ENCODE assay signal across 22 mouse cellular contexts in the genomic region with DNA sequence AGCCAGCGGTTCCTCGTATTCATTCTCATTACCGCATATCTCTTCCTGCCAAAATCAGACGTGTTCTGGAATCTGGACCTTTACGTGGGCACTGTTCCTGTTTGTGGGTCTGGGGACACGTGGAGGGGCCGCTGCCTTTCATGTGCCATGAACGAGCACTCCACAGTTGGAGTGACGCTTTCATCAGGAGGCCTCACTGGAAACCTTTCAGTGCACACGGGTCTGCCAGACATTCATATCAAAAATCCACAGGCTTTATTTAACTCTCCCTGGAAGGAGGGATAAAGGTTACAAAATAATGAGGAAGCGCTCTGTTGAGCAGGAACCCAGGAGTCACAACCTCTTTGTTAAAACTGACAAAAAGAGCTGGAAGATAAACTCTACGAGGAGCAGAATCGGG.
A peak's percentile ranks its signal among the peaks of the same experiment; 100 is the strongest.
DNase-seq lines count a peak whose midpoint lies in the region; ATAC-seq and TF ChIP-seq lines count a peak whose summit lies in the region.
"Had no signal": no experiment of that assay in that cellular context is flagged by ENCODE, and none has a peak within 500 bp of the region (broad histone marks: within the 10 kb centered on the region; RNA-seq: fewer than 3 reads in every experiment).

No protein-coding gene starts in this region.

- H3K9me3 ChIP-seq in forebrain, embryonic 13.5 days (replicated peaks) = no peaks in the 10 kb centered on the region
- H3K9me3 ChIP-seq in forebrain, embryonic 12.5 days = no peaks in the 10 kb centered on the region
- no peaks in the 10 kb centered on the region for H3K9me3 ChIP-seq in heart, embryonic 10.5 days
- no peaks in the 10 kb centered on the region for H3K9me3 ChIP-seq in midbrain, embryonic 13.5 days
- no peaks in the 10 kb centered on the region for H3K9me3 ChIP-seq in midbrain, postnatal 0 days (ENCODE audit: low read length)
- H3K9me3 ChIP-seq in kidney, embryonic 14.5 days (ENCODE audit: control insufficient read depth, low read length) = no peaks in the 10 kb centered on the region
- no peaks in the 10 kb centered on the region for H3K9me3 ChIP-seq in intestine, embryonic 15.5 days
- H3K9me3 ChIP-seq: embryonic facial prominence, embryonic 13.5 days; G1E; hindbrain, embryonic 10.5 days had no signal

- no peak overlapping the region for H3K4me2 ChIP-seq in forebrain, embryonic 13.5 days
- no peak overlapping the region for H3K4me2 ChIP-seq in forebrain, embryonic 12.5 days
- H3K4me2 ChIP-seq in midbrain, embryonic 13.5 days (replicated peaks) = no peak overlapping the region
- no peak overlapping the region for H3K4me2 ChIP-seq in midbrain, postnatal 0 days (ENCODE audit: low read depth, low read length, poor library complexity, severe bottlenecking)
- H3K4me2 ChIP-seq in kidney, embryonic 14.5 days (replicated peaks; ENCODE audit: low read depth, low read length) = no peak overlapping the region
- H3K4me2 ChIP-seq in intestine, embryonic 15.5 days (replicated peaks) = no peak overlapping the region
- H3K4me2 ChIP-seq: embryonic facial prominence, embryonic 13.5 days had no signal

- WGBS in forebrain, embryonic 13.5 days = 38% methylated on average over 13 of the region's 13 CpGs
- 45% methylated on average over 13 of the region's 13 CpGs for WGBS in forebrain, embryonic 12.5 days
- WGBS in heart, embryonic 10.5 days = 77% methylated on average over 13 of the region's 13 CpGs
- whole genome bisulfite sequencing in midbrain, embryonic 13.5 days = 45% methylated on average over 13 of the region's 13 CpGs
- WGBS in midbrain, postnatal 0 days = 37% methylated on average over 13 of the region's 13 CpGs
- 75% methylated on average over 13 of the region's 13 CpGs for WGBS in kidney, embryonic 14.5 days
- 82% methylated on average over 13 of the region's 13 CpGs for WGBS in intestine, embryonic 15.5 days

- ATAC-seq in forebrain, embryonic 13.5 days = peak; percentile 43; the same call in 1 of the 2 replicates
- no peak for ATAC-seq in forebrain, embryonic 12.5 days (ENCODE audit: low FRiP score)
- ATAC-seq in midbrain, embryonic 13.5 days = 0 out of 2 replicates have a peak, but pooled peaks have one; percentile 64
- no peak for ATAC-seq in midbrain, postnatal 0 days (ENCODE audit: low FRiP score)
- no peak for ATAC-seq in kidney, embryonic 14.5 days (ENCODE audit: low FRiP score, low TSS enrichment)
- ATAC-seq in intestine, embryonic 15.5 days = no peak
- ATAC-seq: CD4-positive, CD25-positive, alpha-beta regulatory T cell, adult 4 months; hindbrain, embryonic 16.5 days; inflammation-experienced regulatory T-cells, adult 6 months had no signal

- peaks cover 7% of the 10 kb centered on the region for H3K4me1 ChIP-seq in forebrain, embryonic 13.5 days
- H3K4me1 ChIP-seq in forebrain, embryonic 12.5 days = peaks cover 4% of the 10 kb centered on the region
- H3K4me1 ChIP-seq in heart, embryonic 10.5 days = no peaks in the 10 kb centered on the region
- H3K4me1 ChIP-seq in midbrain, embryonic 13.5 days (replicated peaks) = 0 out of 2 replicates have a peak, but pooled peaks cover 4% of the 10 kb centered on the region
- H3K4me1 ChIP-seq in midbrain, postnatal 0 days (ENCODE audit: insufficient read depth, low read length) = 0 out of 2 replicates have a peak, but pooled peaks cover 4% of the 10 kb centered on the region
- no peaks in the 10 kb centered on the region for H3K4me1 ChIP-seq in kidney, embryonic 14.5 days (ENCODE audit: control insufficient read depth, insufficient read depth, low read length)
- no peaks in the 10 kb centered on the region for H3K4me1 ChIP-seq in intestine, embryonic 15.5 days (replicated peaks)
- H3K4me1 ChIP-seq: embryonic facial prominence, embryonic 13.5 days; hindbrain, embryonic 10.5 days had no signal

- peak; percentile 20 for DNase-seq in heart, embryonic 10.5 days (ENCODE audit: low spot score)
- DNase-seq in heart, postnatal 4 days = no peak
- DNase-seq in midbrain, postnatal 0 days (ENCODE audit: low spot score) = no peak
- DNase-seq: adrenal gland, postnatal 10 days; B cell, adult 2 months; cerebellum, adult 18-20 months; cerebellum, adult 9-11 months; cerebellum, postnatal 36 days; gastrocnemius, adult 2 months; gastrocnemius, postnatal 25 days; heart, postnatal 10 days had no signal

- H3K27me3 ChIP-seq in forebrain, embryonic 13.5 days = no peaks in the 10 kb centered on the region
- H3K27me3 ChIP-seq in forebrain, embryonic 12.5 days = no peaks in the 10 kb centered on the region
- H3K27me3 ChIP-seq in heart, embryonic 10.5 days (ENCODE audit: insufficient read depth, poor library complexity, severe bottlenecking) = no peaks in the 10 kb centered on the region
- no peaks in the 10 kb centered on the region for H3K27me3 ChIP-seq in midbrain, embryonic 13.5 days
- H3K27me3 ChIP-seq in midbrain, postnatal 0 days (ENCODE audit: insufficient read depth, low read length) = no peaks in the 10 kb centered on the region
- no peaks in the 10 kb centered on the region for H3K27me3 ChIP-seq in kidney, embryonic 14.5 days (ENCODE audit: control insufficient read depth, insufficient read depth, low read length)
- H3K27me3 ChIP-seq in intestine, embryonic 15.5 days (replicated peaks) = no peaks in the 10 kb centered on the region
- H3K27me3 ChIP-seq: embryonic facial prominence, embryonic 13.5 days had no signal

- H3K27ac ChIP-seq in forebrain, embryonic 13.5 days = no peak overlapping the region
- no peak overlapping the region for H3K27ac ChIP-seq in forebrain, embryonic 12.5 days
- H3K27ac ChIP-seq in heart, embryonic 10.5 days = no peak overlapping the region
- H3K27ac ChIP-seq in midbrain, embryonic 13.5 days = 0 out of 2 replicates have a peak overlapping the region, but pooled peaks have one; percentile 16
- H3K27ac ChIP-seq in midbrain, postnatal 0 days (ENCODE audit: low read depth, low read length) = no peak overlapping the region
- no peak overlapping the region for H3K27ac ChIP-seq in kidney, embryonic 14.5 days (ENCODE audit: low read depth, low read length)
- no peak overlapping the region for H3K27ac ChIP-seq in intestine, embryonic 15.5 days
- H3K27ac ChIP-seq: embryonic facial prominence, embryonic 13.5 days; gastrocnemius, adult 2 months; hindbrain, embryonic 10.5 days had no signal

- TF ChIP-seq CTCF in midbrain, postnatal 0 days (IDR thresholded peaks at IDR 0.05) = no peak

- H3K4me3 ChIP-seq in forebrain, embryonic 13.5 days = no peak overlapping the region
- no peak overlapping the region for H3K4me3 ChIP-seq in forebrain, embryonic 12.5 days (replicated peaks)
- no peak overlapping the region for H3K4me3 ChIP-seq in heart, embryonic 10.5 days
- H3K4me3 ChIP-seq in midbrain, embryonic 13.5 days (replicated peaks) = no peak overlapping the region
- H3K4me3 ChIP-seq in midbrain, postnatal 0 days (ENCODE audit: low read depth, low read length) = no peak overlapping the region
- H3K4me3 ChIP-seq in kidney, embryonic 14.5 days (ENCODE audit: low read length) = no peak overlapping the region
- no peak overlapping the region for H3K4me3 ChIP-seq in intestine, embryonic 15.5 days (replicated peaks)
- H3K4me3 ChIP-seq: embryonic facial prominence, embryonic 13.5 days; gastrocnemius, adult 2 months; hindbrain, embryonic 10.5 days had no signal

- H3K9ac ChIP-seq in forebrain, embryonic 13.5 days = no peak overlapping the region; the same call in 1 of the 2 replicates
- H3K9ac ChIP-seq in forebrain, embryonic 12.5 days = no peak overlapping the region
- no peak overlapping the region for H3K9ac ChIP-seq in midbrain, embryonic 13.5 days (replicated peaks)
- H3K9ac ChIP-seq in midbrain, postnatal 0 days (replicated peaks; ENCODE audit: low read length, poor library complexity, severe bottlenecking) = no peak overlapping the region
- no peak overlapping the region for H3K9ac ChIP-seq in kidney, embryonic 14.5 days (ENCODE audit: low read depth, low read length)
- H3K9ac ChIP-seq in intestine, embryonic 15.5 days = no peak overlapping the region
- H3K9ac ChIP-seq: embryonic facial prominence, embryonic 13.5 days had no signal

- H3K36me3 ChIP-seq in forebrain, embryonic 13.5 days (ENCODE audit: poor library complexity, severe bottlenecking) = no peaks in the 10 kb centered on the region
- H3K36me3 ChIP-seq in forebrain, embryonic 12.5 days (replicated peaks) = no peaks in the 10 kb centered on the region
- no peaks in the 10 kb centered on the region for H3K36me3 ChIP-seq in heart, embryonic 10.5 days
- H3K36me3 ChIP-seq in midbrain, embryonic 13.5 days = no peaks in the 10 kb centered on the region
- no peaks in the 10 kb centered on the region for H3K36me3 ChIP-seq in midbrain, postnatal 0 days (ENCODE audit: insufficient read depth, low read length)
- no peaks in the 10 kb centered on the region for H3K36me3 ChIP-seq in kidney, embryonic 14.5 days (ENCODE audit: control insufficient read depth, insufficient read depth, low read length)
- H3K36me3 ChIP-seq in intestine, embryonic 15.5 days = no peaks in the 10 kb centered on the region
- H3K36me3 ChIP-seq: embryonic facial prominence, embryonic 13.5 days; G1E; hindbrain, embryonic 10.5 days had no signal

Comparison
In these comparisons a context has a peak if more than half of its experiments do, and no peak if none do; other contexts are left out.
1. ATAC-seq: peak in forebrain, embryonic 13.5 days (single experiment) and midbrain, embryonic 13.5 days (single experiment); none in forebrain, embryonic 12.5 days (single experiment), midbrain, postnatal 0 days (single experiment), kidney, embryonic 14.5 days (single experiment) and intestine, embryonic 15.5 days (single experiment).